Mouse (Mus musculus) MEL (cell line): Measurements from ENCODE around the gene Alg6.

ENCODE experiments used
- CTCF ChIP-seq, 3 experiments: IDR thresholded peaks in 2 of 3; conservative IDR thresholded peaks in 1 of 3; 2 replicates each; pipeline ENCODE4 v1.5.1; 2011 to 2012; ENCODE audit warnings: low read length in 3 of 3, low read depth in 2 of 3, mild to moderate bottlenecking in 2 of 3, improper control_type of control experiment in 1 of 3, inconsistent platforms in 1 of 3, mixed read lengths in 1 of 3, moderate library complexity in 1 of 3; ENCODE audit not compliant: control insufficient read depth in 1 of 3, insufficient read depth in 1 of 3, poor library complexity in 1 of 3, severe bottlenecking in 1 of 3
- ELF1 ChIP-seq: IDR thresholded peaks from 2 replicates; pipeline ENCODE4 v1.6.1; 2014; ENCODE audit warnings: low read depth, mild to moderate bottlenecking, inconsistent platforms, low read length, improper control_type of control experiment, moderate library complexity
- GATA1 ChIP-seq: IDR thresholded peaks from 2 replicates; pipeline ENCODE4 v1.6.1; 2011; ENCODE audit warnings: low read depth, low read length, improper control_type of control experiment
- MAFK ChIP-seq: IDR thresholded peaks from 2 replicates; pipeline ENCODE4 v1.6.1; 2011; ENCODE audit warnings: low read depth, mild to moderate bottlenecking, low read length, improper control_type of control experiment, borderline replicate concordance
- MAX ChIP-seq: IDR thresholded peaks from 2 replicates; pipeline ENCODE4 v1.6.1; 2011; ENCODE audit warnings: low read length, improper control_type of control experiment
- NELFE ChIP-seq: IDR thresholded peaks from 2 replicates; pipeline ENCODE4 v1.6.1; 2011; ENCODE audit warnings: low read depth, low read length, improper control_type of control experiment
- POLR2A ChIP-seq, 2 experiments: IDR thresholded peaks; 2 replicates each; pipeline ENCODE4 v1.6.1; 2011 to 2012; ENCODE audit warnings: low read length in 2 of 2, mild to moderate bottlenecking in 2 of 2, control low read depth in 1 of 2, improper control_type of control experiment in 1 of 2, low read depth in 1 of 2, moderate library complexity in 1 of 2; ENCODE audit not compliant: control insufficient read depth in 1 of 2, insufficient read depth in 1 of 2, poor library complexity in 1 of 2
- TAL1 ChIP-seq: IDR thresholded peaks from 2 replicates; pipeline ENCODE4 v1.6.1; 2012; ENCODE audit warnings: mild to moderate bottlenecking, inconsistent platforms, low read length, moderate library complexity, mixed read lengths
- USF1 ChIP-seq: IDR thresholded peaks from 2 replicates; pipeline ENCODE4 v1.6.1; 2014; ENCODE audit warnings: low read depth, mild to moderate bottlenecking, inconsistent platforms, low read length, improper control_type of control experiment, moderate library complexity

GRCm38 (mm10) chr4:99770555-99770954 lies 55.1 kb downstream of the Alg6 start:
- TF ChIP-seq POLR2A (IDR thresholded peaks at IDR 0.05; ENCODE audit: control insufficient read depth in 1 of 2, insufficient read depth in 1 of 2, low read depth in 1 of 2, low read length in 2 of 2, poor library complexity in 1 of 2) (no peak), MAX (no peak), GATA1 (no peak), MAFK (no peak), CTCF (IDR thresholded peaks at IDR 0.05 in 2 of 3, conservative IDR thresholded peaks at IDR 0.05 in 1 of 3; ENCODE audit: control insufficient read depth in 1 of 3, insufficient read depth in 1 of 3, low read depth in 2 of 3, low read length in 3 of 3, poor library complexity in 1 of 3, severe bottlenecking in 1 of 3) (no peak), NELFE (no peak), TAL1 (no peak), USF1 (no peak), ELF1 (no peak)
